Mouse (Mus musculus) olfactory bulb, adult 2 months (tissue): ENCODE data around the gene Slc12a3. TPM values are rescaled to one million over a fixed set of nuclear protein-coding genes. Genes with fewer than 3 reads are reported as not detected.

Experiments used
- H3K27ac ChIP-seq: fragments of 200-500 bp; 2 replicates; pipeline ENCODE4 v1.5.1; 2012; ENCODE audit warnings: low read depth, low read length; ENCODE audit not compliant: insufficient read depth
- H3K4me1 ChIP-seq: fragments of 200-500 bp; 2 replicates; pipeline ENCODE4 v1.6.1; 2012; ENCODE audit warnings: low read length; ENCODE audit not compliant: control insufficient read depth, insufficient read depth
- H3K4me3 ChIP-seq: fragments of 200-500 bp; 2 replicates; pipeline ENCODE4 v1.5.1; 2012; ENCODE audit warnings: mild to moderate bottlenecking, low read depth, low read length, moderate library complexity; ENCODE audit not compliant: insufficient read depth
- CTCF ChIP-seq: fragments of 200-500 bp; IDR thresholded peaks from 2 replicates; pipeline ENCODE4 v1.5.1; 2012; ENCODE audit warnings: low read depth, mild to moderate bottlenecking, low read length, moderate library complexity; ENCODE audit not compliant: insufficient read depth
- POLR2A ChIP-seq: fragments of 200-500 bp; IDR thresholded peaks from 2 replicates; pipeline ENCODE4 v1.6.1; 2012; ENCODE audit warnings: mild to moderate bottlenecking, low read depth, low read length, moderate library complexity; ENCODE audit not compliant: insufficient read depth
- WGBS: fragments of 180-500 bp; shearing (Covaris S2); methylation state at CpG from one replicate; pipeline ENCODE4 v1.1.7; 2018; 5-methylcytosine and 5-hydroxymethylcytosine counted together
- polyA plus RNA-seq: library from polyadenylated mRNA; stranded (reverse); fragments of >200 nt; gene quantifications from 2 replicates; pipeline ENCODE4 v1.2.4, GENCODE M21; 2012; ENCODE audit warnings: low replicate concordance; ENCODE audit not compliant: missing spikeins, insufficient read depth, insufficient read length

Gene Slc12a3
- not detected in 2 replicates for polyA plus RNA-seq

- no peak for TF ChIP-seq POLR2A
- TF ChIP-seq CTCF, result no peak
- no peak within 1 kb of the TSS for H3K4me3 ChIP-seq
- 72% methylated on average over 21 of the region's 21 CpGs for WGBS
- no peak within 1 kb of the TSS for H3K27ac ChIP-seq
- peaks cover 13% of the 10 kb centered on the region; the same call in 1 of the 2 replicates for H3K4me1 ChIP-seq
Observed at GRCm38 (mm10) chr8:94328932-94329728, at the start of gene Slc12a3. Slc12a3 (plus strand) TSS chr8:94329201.

GRCm38 (mm10) chr8:94280001-94280613, 48.9 kb upstream of the Slc12a3 start:
- H3K4me3 ChIP-seq, result no peak overlapping the region
- 0 out of 2 replicates have a peak, but pooled peaks cover 2% of the 10 kb centered on the region for H3K4me1 ChIP-seq
- TF ChIP-seq CTCF, result no peak
- H3K27ac ChIP-seq, result no peak overlapping the region
- 61% methylated on average over 5 of the region's 5 CpGs for WGBS

DNA sequence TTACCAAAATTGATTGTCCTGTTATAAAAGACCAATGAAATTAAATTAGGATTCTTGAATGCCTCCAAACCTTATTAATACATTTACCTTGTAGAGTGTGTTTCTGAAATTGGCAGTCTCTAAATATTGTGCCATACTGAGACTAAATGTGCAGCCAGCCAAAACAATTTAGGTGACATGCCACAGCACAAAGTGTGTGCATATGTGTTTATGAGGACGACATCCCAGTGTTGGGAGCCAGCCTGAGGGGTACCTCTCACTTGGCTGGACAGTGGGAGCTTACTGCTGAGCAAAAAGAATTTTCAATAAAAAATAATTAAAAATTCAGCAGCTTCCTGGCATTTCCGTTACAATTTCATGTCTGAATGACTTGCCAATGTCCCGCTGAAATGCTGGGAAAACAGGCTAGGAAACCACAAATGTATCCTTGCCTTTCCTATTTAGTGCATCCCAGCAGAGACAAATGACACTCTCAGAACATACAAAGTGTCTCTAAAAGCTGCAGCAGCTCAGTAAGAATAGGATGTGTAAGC, 46.5 kb upstream of the Slc12a3 start:
- no peak overlapping the region for H3K27ac ChIP-seq
- no peak overlapping the region for H3K4me3 ChIP-seq
- peaks cover 5% of the 10 kb centered on the region; the same call in 1 of the 2 replicates for H3K4me1 ChIP-seq
- 43% methylated on average over 3 of the region's 3 CpGs for WGBS
- no peak for TF ChIP-seq CTCF
- no peak for TF ChIP-seq POLR2A

GRCm38 (mm10) chr8:94284204-94284603, 44.8 kb upstream of the Slc12a3 start:
- H3K27ac ChIP-seq, result no peak overlapping the region
- TF ChIP-seq POLR2A (no peak), CTCF (no peak)
- no peak overlapping the region for H3K4me3 ChIP-seq
- peaks cover 5% of the 10 kb centered on the region; the same call in 1 of the 2 replicates for H3K4me1 ChIP-seq
- 63% methylated on average over 7 of the region's 7 CpGs for WGBS

DNA sequence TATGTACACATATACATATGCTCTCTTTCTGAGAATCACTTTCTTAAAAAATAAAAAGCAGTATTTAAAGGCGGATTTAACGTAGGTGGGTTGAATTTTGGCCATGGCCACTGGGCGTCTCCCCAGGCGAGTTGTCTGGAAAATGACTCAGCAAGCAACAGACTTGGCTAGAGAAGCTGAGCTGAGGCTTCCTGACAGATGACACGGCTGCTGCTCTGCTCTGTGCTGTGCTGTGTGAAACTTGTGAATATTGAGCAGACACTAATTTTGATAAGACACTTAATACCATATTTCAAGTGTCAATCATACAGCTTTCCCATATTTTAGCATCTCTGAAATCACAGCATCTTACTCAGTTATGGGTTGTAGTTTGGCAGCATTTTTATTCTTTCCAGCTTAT, 38.4 kb upstream of the Slc12a3 start:
- no peak overlapping the region for H3K27ac ChIP-seq
- no peak overlapping the region for H3K4me3 ChIP-seq
- H3K4me1 ChIP-seq, result peaks cover 19% of the 10 kb centered on the region
- WGBS, result 59% methylated on average over 5 of the region's 5 CpGs
- TF ChIP-seq POLR2A (no peak), CTCF (no peak)

GRCm38 (mm10) chr8:94292072-94292471, 36.9 kb upstream of the Slc12a3 start:
- no peak overlapping the region for H3K27ac ChIP-seq
- H3K4me1 ChIP-seq, result peaks cover 25% of the 10 kb centered on the region
- no peak overlapping the region for H3K4me3 ChIP-seq
- WGBS, result 22% methylated on average over 6 of the region's 6 CpGs
- TF ChIP-seq CTCF (no peak), POLR2A (no peak)

DNA sequence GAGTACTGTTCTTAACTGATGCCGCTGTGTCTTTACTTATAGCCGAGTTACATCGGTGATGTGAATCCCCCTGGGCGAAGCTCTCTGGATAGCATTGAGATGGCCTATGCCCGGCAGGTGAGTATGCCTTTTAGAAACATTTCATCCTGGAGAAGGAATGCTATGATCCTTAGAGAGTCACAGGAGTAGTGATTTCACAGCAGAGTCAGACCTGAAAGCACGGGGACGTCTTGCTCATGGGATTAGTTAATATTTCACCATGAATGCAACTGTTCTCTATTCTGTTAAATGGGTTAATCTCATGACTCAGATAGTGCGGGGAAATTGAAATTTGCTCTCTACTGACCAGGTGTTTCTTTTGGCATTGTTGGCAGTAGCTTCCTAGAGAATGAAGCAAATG, 36.4 kb upstream of the Slc12a3 start:
- no peak for TF ChIP-seq CTCF
- no peak for TF ChIP-seq POLR2A
- H3K4me3 ChIP-seq, result no peak overlapping the region
- H3K27ac ChIP-seq, result no peak overlapping the region
- peaks cover 28% of the 10 kb centered on the region for H3K4me1 ChIP-seq
- WGBS, result 78% methylated on average over 8 of the region's 8 CpGs

GRCm38 (mm10) chr8:94295687-94296086, 33.3 kb upstream of the Slc12a3 start:
- peaks cover 30% of the 10 kb centered on the region for H3K4me1 ChIP-seq
- no peak overlapping the region for H3K4me3 ChIP-seq
- TF ChIP-seq CTCF, result no peak
- TF ChIP-seq POLR2A, result no peak

More at GRCm38 (mm10) chr8:94295687-94296086, 33.3 kb upstream of the Slc12a3 start:
- peak overlapping the region; percentile 84 for H3K27ac ChIP-seq
- WGBS, result 29% methylated on average over 6 of the region's 6 CpGs
